Mouse (Mus musculus) kidney, postnatal 10 days (tissue): ENCODE measurements at regions not wholly inside any gene's neighbourhood (a gene's known extent, or its start where the extent isn't known, plus 50 kb on each side); places are given as distances from the start of the nearest gene placed in this dataset.

Source experiments
- DNase-seq: peaks from one replicate; pipeline ENCODE4 v3.0.0; 2021; ENCODE audit warnings: mixed read lengths

GRCm38 (mm10) chr14:29784506-29784905 lies 62.8 kb upstream of the Cacna2d3 start:
- DNase-seq = no peak

DNA sequence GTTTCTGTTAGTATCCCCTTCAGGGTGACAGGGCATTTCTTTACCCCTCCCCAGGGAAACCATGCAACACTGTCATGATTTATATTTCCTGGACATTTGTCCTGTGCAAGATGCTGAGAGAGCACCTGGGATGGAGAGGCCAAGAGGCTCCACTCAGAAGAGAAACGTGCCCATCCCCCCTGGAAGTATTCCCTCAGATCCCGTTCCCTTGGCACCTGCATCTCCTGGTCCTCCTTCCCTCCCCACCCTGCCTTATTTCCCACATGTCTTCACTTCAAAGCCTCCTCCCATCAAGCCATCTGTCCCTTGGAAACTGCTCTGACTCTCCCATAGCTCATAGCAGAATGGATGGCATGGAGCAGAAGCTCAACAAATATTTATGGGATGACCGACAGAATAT lies 64.8 kb upstream of the Cacna2d3 start:
- DNase-seq = no peak

- DNase-seq = no peak
Measured at GRCm38 (mm10) chr14:29787796-29788195, 66.1 kb upstream of the Cacna2d3 start.

- no peak for DNase-seq
Measured at GRCm38 (mm10) chr14:29788351-29788750, 66.7 kb upstream of the Cacna2d3 start.

GRCm38 (mm10) chr14:29795325-29795724 lies 73.7 kb upstream of the Cacna2d3 start:
- no peak for DNase-seq

GRCm38 (mm10) chr14:29796396-29796795 lies 74.7 kb upstream of the Cacna2d3 start:
- DNase-seq = no peak

DNA sequence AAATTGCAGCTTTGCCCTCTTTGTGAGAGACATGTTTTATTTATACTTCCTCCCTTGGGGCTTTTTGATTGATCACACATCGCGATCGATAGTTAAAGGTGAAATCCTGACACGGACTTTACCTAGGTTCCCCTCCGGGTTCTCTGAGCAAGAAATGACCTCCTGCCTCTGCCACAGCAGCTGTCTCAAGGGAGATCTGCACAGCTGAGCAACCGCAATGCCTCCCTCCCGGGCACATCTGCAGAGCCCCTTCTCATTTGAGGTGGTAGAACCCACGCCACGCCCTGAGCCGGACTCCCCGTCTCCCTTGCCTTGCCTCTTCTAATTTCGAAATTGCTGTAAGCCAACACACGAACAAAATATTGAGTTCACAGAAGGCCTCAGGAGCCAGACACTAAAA lies 78.2 kb upstream of the Cacna2d3 start:
- no peak for DNase-seq

GRCm38 (mm10) chr14:29805234-29805633 lies 83.6 kb upstream of the Cacna2d3 start:
- no peak for DNase-seq

DNA sequence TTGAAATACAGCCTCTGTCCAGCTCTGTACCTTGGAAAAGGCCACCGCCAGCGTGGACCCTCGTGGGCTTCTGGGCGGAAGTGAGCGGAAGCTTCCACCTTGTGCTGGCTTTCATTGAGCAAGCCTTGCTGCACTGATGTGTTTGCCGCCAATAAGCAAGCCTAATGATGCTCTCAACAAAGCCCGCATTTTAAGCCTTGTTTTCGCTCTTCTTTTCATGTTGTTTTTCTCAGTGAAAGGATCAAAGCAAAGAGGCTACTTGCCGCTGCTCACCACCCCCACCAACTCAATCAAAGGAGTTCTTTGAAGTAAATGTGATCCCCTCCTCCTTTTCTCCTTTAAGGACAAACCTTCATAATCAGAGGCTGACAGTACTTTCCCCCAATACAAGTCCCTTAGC lies 86.2 kb upstream of the Cacna2d3 start:
- no peak for DNase-seq

- peak; percentile 51 for DNase-seq
Measured at GRCm38 (mm10) chr14:29814626-29815025, 93.0 kb upstream of the Cacna2d3 start.

DNA sequence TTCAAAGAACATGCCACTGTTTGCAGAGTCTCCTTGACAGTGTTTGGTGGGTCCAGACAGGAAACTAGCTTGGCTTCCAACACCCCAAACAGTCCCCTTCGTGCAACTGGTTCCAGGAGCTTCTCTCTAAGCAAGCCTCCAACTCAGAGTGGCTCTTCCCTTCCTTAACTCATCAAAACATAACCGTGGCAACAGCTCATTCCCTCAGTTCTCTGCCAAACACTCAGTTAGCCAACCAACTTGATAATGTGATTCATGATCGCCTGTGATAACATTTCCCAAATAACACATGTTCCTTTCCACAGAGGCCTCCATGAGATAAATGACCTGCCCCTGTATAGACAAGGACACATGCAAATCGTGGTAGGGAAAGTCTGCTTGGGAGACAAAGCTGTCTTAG lies 95.9 kb upstream of the Cacna2d3 start:
- no peak for DNase-seq

DNA sequence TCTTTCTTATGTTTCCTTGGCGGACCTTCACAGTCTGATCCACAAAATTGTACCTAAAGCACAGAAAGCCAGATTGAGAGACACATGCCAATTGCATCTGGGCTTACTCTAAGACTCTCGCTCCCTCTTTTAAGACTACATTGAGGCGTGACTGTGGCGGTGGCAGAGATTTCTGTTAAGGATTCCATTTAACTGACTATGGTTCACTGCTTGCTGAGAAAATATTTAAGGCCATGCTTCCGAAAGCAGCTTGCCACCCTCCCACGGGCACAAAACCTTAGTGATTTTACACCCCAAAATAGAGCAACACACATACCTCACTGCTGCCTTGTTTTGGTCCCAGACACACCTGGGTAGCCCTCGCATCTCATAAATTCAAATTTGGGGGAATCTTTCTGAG lies 96.6 kb upstream of the Cacna2d3 start:
- no peak for DNase-seq

DNA sequence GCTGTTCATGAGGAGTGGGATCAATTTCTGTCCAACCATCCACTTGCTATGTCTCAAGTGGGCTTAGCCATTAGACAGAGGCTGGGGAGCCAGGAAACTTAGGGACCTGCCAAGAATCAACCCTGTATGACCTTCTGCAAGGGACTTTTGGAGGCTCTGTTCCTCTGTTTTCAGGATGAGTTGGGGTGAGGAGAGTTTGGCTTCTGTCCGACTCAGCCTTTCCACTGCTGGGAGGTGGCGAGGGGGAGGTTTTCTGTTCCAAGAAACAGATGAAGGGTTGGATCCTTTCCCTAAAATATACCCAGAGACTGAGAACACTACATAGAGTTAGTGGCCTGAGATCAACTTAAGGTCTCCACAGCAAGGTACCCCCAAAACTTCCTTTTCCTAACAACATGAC lies 97.1 kb upstream of the Cacna2d3 start:
- DNase-seq = no peak

GRCm38 (mm10) chr14:29837063-29837462 lies 115.4 kb upstream of the Cacna2d3 start:
- DNase-seq = peak; percentile 69

- no peak for DNase-seq
Measured at GRCm38 (mm10) chr14:29839576-29839975, 117.9 kb upstream of the Cacna2d3 start.

DNA sequence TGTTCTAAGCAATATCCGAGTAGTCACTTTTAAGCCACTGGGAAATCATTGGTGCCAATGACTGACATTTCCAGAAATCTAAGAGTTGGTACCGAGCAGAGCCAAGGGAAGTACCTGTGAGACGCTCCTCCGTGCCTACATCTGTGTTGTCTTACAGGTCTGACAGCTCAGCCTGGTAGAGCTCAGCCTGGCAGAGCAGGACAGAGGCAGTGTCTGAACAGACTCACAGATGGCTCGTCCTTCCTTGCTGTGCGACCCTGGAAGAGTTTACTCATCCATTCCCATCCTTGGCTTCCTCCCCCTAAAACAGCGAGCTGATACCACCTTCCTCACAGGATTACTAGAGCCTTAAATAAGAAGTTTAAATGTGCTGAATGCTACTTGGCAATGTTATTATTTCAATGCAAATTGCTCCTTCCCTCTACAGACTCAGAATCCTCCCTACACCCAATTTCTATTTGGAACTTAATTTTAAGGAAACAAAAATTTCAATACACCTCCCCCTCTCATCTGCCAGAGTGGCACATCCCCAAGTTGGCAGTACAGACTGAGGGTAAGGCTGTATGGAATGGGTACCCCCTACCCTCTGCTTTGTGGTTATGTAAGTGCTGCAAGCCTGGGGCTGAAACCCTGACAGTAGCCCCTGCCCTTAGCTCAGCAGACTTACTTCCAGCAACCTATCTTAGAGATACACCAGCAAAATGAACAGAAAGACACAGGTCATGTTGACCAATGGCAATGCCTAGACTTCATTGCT lies 119.9 kb upstream of the Cacna2d3 start:
- no peak for DNase-seq

- DNase-seq = no peak
Measured at GRCm38 (mm10) chr14:29847661-29848060, 120.4 kb upstream of the Selenok start.

- no peak for DNase-seq
Measured at GRCm38 (mm10) chr14:29851286-29851685, 116.8 kb upstream of the Selenok start.

DNA sequence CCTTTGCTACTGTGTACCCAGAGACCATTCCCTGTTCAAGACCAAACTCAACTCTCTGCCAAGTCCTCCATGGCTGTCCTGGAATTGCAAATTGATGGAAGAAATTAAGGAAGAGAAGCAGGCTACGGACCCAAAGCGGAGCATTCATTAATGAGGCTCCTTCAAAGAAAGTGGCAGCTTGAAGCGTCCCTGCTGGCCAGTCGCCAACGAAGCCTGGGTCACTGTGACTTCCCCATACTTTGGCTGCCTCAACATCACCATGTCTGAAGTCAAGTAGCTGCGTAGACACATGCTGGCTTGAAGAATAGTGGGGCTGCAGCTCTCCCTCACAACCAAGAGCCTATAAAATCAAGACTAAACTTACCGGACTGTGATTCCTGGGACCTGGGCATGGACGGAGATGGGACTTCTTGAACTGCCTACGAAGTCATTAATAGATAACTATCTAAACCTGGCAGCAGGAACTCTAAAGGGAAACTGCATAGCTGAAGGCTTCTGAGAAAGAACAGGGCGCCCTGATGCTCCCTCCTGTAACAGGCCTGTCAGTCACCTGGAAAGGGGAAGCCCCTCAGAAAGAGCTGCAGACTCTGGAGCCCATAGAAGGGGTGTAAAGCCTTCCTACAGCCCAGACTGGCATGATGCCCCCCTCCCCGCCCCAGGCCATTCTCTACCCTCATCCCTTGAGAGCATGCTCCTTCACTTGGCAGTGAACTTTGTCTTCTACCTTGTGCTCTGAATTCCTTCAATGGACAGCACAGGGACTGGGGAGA lies 116.0 kb upstream of the Selenok start:
- peak; percentile 70 for DNase-seq

DNA sequence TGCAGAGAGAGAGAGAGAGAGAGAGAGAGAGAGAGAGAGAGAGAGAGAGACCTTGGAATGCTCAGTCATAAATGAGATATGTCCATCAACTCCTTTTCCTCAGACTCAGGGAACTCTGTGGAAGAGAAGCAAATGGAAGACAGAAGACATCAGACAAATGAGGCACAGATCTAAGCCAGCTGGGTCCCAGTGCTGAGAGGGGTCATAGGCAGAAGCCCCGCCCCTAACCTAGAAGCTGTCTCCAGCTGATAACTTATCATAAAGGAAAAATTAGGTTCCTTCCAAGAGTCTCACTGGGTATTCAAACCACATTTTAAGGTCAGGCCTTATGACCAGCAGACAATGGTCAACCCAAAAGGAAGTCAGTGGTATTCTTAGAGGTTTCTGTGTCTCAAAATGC lies 106.1 kb upstream of the Selenok start:
- DNase-seq = no peak

DNA sequence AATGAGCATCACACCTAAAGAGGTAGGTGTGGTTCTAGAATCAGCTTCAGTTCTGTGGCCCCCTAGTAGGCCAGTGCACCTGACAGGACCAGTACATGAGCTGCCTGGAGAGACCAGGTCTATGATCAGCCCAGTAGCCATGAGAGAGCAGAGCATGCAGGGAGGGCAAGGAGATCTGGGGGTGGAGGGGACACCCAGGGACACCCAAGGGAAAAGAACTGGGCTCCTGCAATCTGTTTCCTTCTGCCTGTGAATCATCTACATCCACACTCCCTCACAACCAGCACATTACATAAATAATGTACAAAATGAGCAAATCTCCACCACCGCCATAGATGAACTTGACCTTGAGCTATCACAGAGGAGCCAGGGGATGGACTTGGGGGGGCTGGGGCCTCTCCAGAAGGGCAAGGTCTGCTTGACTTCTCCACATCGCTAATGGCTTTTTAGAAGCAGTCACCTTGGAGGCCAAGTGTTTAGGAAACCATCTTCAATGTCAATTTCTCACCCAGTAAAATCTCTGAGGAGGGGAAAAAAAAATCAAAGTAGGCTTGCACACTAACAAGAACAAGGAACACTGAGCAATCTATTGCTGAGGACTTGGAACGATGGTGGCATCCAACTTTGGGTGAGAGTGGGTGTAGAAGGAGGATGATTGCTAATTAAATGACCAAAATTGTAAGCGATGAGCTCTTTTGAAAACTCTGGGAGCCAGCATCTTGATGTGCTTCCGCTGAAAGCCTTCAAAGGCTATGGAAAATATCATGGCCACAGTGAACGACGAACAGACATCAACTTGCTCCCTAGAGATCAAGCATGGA lies 101.4 kb upstream of the Selenok start:
- no peak for DNase-seq

DNA sequence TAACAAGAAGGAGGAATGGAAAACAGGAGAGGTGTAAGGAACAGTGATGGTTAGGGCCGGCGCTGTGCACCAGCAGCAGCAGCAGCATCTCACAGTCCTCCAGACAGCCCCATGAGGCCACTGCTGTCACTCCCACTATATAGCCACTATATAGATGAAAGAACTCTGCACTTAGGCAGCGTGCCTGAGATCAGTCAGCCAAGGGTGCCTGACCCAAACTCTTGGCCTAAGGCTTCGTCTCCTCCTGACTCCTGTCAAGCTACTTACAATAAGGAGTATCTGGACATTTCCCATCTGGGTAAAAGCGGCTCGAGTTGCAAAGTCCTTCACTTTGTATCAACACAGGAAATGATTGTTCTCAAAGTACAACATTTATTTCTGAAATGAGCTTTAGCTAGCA lies 100.8 kb upstream of the Selenok start:
- peak; percentile 78 for DNase-seq

DNA sequence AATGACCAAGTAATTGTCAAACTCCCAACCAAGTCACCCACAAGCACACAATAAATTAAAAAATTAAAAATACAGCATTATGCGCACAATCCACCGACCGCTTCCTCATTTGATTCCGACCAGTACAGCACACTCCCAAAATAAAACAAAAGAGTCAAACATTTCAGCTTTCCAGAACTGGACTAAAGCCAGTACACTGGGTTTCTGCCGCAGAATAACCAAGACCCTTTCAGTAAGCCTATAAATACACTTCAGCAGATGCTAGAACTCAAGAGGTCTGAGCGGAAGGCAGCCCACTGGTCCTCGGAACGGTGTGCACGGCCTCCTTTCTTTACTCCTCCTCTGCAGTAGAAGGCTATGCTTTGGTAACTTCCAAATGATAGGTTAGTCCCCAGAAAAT lies 98.2 kb upstream of the Selenok start:
- no peak for DNase-seq

DNA sequence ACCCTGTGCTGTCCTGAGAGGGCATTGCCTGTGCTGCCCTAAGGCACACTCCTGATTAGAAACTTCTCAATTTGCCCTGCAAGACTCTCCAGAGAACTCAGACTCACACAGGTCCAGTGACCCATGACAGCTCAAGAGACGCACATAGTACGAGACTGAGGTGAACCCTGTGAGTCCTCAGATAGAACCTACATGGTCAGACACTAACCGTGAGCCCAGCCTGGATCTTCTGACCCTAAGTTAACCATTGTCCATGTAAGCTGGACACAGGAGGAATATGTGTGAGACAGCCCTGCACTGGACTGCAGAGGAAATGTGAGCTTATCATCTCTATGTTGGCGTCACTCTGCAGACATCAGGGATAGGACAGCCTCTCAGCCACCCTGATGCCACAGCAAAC lies 91.4 kb upstream of the Selenok start:
- no peak for DNase-seq
